Mouse (Mus musculus) activated CD4-positive, CD25-positive, alpha-beta regulatory T cell (primary cell): Measurements from ENCODE around the gene Rab14. TPM values are rescaled to one million over a fixed set of nuclear protein-coding genes. Genes with fewer than 3 reads are reported as not detected.

Experiments used
- polyA plus RNA-seq, 2 experiments: library from polyadenylated mRNA; unstranded; fragments of 100-300 nt; shearing (Covaris generic); gene quantifications; one replicate each; pipeline ENCODE4 v1.2.1; 2017

Gene Rab14
- 100 to 1,000 TPM; 165 to 198 TPM for polyA plus RNA-seq

GRCm38 (mm10) chr2:35200898-35201668, at the start of gene Rab14:
TSS of gene Rab14 (minus strand) at chr2:35201120.

Other genes with a start within 250 kb of the Rab14 start
- gene Traf1, start 239.3 kb downstream of the Rab14 start, polyA plus RNA-seq = 100 to 1,000 TPM; 157 to 372 TPM
- under 1 TPM; 0.12 to 0.58 TPM for gene Hc, start 139.7 kb downstream of the Rab14 start, polyA plus RNA-seq
- 1 to 10 TPM; 1.5 to 2.9 TPM for gene AI182371, start 99.6 kb downstream of the Rab14 start, polyA plus RNA-seq
- gene Cntrl, start 91.6 kb downstream of the Rab14 start, polyA plus RNA-seq = 10 to 100 TPM; 93.9 to 97.0 TPM
- gene Gsn, start 55.3 kb upstream of the Rab14 start, polyA plus RNA-seq = 10 to 100 TPM; 37.6 to 56.7 TPM
- 1 to 10 TPM; 3.2 to 6.5 TPM for gene Stom, start 135.9 kb upstream of the Rab14 start, polyA plus RNA-seq
- not detected for gene 4930568D16Rik, start 166.6 kb upstream of the Rab14 start, polyA plus RNA-seq
- not detected for gene 4930402F06Rik, start 196.1 kb upstream of the Rab14 start, polyA plus RNA-seq